Mouse (Mus musculus): ENCODE measurements around the gene Cyp17a1. TPM values are rescaled to one million over a fixed set of nuclear protein-coding genes. Genes with fewer than 3 reads are reported as not detected.

The Cyp17a1 gene
- 0.02 TPM in 1 of 2 replicates, not detected in the other for polyA plus RNA-seq (2012; rRNA removed)

DNA sequence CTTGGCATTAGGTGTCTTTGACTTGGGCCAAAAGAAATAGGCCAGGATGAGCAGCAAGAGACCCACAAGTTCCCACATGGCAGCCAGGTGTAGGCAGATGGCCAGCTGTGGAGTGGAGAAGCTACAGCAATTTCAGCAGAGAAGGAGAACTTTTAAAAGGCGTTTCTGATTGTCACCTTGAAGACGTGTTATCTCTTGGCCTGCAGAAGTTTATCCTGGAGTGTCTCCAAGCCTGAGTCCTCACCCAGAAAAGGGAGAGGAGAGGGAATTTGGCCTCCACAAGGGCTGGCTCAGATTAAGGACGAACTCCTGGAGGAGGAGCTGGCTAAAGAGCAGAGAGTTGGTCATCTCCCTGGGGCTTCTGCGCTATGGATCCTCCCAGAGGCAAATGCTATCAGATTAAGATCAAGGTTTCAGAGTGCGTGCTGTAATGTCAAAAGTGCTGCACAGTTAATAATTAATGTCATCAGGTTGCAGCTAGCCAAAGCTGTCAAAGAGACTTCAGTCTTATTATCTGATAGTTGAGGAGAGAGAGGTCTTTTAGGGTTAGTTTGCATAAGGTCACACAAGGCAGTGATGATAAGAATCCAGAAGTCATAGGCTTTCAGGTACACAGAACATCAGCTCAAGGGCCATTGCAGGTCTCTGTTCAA lies at the start of gene Cyp17a1:
Gene Cyp17a1, minus strand, starts transcription at position 407 of the 653 bp plus-strand sequence.

GRCm38 (mm10) chr19:46707296-46708151 lies 34.6 kb upstream of the Cyp17a1 start, which contains the start of gene As3mt:
Gene As3mt, plus strand, starts transcription at chr19:46707458.

GRCm38 (mm10) chr19:46689460-46690372 lies 16.7 kb upstream of the Cyp17a1 start, which contains the start of gene Borcs7:
Gene Borcs7, plus strand, starts transcription at chr19:46689906.

Other genes with a start within 250 kb of the Cyp17a1 start
- 36.9 and 46.9 TPM in 2 replicates for gene Trim8, start 171.5 kb downstream of the Cyp17a1 start, polyA plus RNA-seq (2012; rRNA removed)
- gene Arl3, start 100.0 kb downstream of the Cyp17a1 start, polyA plus RNA-seq (2012; rRNA removed), result 165 and 172 TPM in 2 replicates
- 11.7 and 16.0 TPM in 2 replicates for gene Sfxn2, start 99.8 kb downstream of the Cyp17a1 start, polyA plus RNA-seq (2012; rRNA removed)
- gene Wbp1l, start 74.1 kb downstream of the Cyp17a1 start, polyA plus RNA-seq (2012; rRNA removed), result 38.1 and 40.0 TPM in 2 replicates
- gene Borcs7, start 16.7 kb upstream of the Cyp17a1 start, polyA plus RNA-seq (2012; rRNA removed), result 5.6 and 10.2 TPM in 2 replicates
- gene As3mt, start 34.3 kb upstream of the Cyp17a1 start, polyA plus RNA-seq (2012; rRNA removed), result 14.2 and 17.9 TPM in 2 replicates
- gene Cnnm2, start 88.4 kb upstream of the Cyp17a1 start, polyA plus RNA-seq (2012; rRNA removed), result 4.8 and 5.9 TPM in 2 replicates

Data from central nervous system, embryonic 11.5 days (tissue).